Mouse (Mus musculus) intestine, embryonic 16.5 days (tissue): ENCODE results near the gene Kalrn. TPM values are rescaled to one million over a fixed set of nuclear protein-coding genes. Genes with fewer than 3 reads are reported as not detected.

Experiments
- ATAC-seq: fragments of 200-750 bp; cut with Nextera tagmentation; 2 replicates; pipeline ENCODE4 v1.8.0; 2017; ENCODE audit warnings: moderate TSS enrichment, moderate library complexity
- H3K27ac ChIP-seq: fragments of 300-500 bp; sonication (generic); 2 replicates; pipeline ENCODE4 v1.5.1; 2014; ENCODE audit warnings: mild to moderate bottlenecking, low read length
- H3K27me3 ChIP-seq: fragments of 300-500 bp; sonication (generic); replicated peaks from 2 replicates; pipeline ENCODE4 v1.6.1; 2014; ENCODE audit warnings: low read length, control low read depth, mixed read lengths; ENCODE audit not compliant: control insufficient read depth, insufficient read depth
- H3K36me3 ChIP-seq: fragments of 300-500 bp; sonication (generic); 2 replicates; pipeline ENCODE4 v1.6.1; 2014; ENCODE audit warnings: low read length, control low read depth; ENCODE audit not compliant: control insufficient read depth, insufficient read depth
- H3K4me1 ChIP-seq: fragments of 300-500 bp; sonication (generic); 2 replicates; pipeline ENCODE4 v1.6.1; 2014; ENCODE audit warnings: low read length, control low read depth, mixed read lengths; ENCODE audit not compliant: control insufficient read depth, insufficient read depth
- H3K4me2 ChIP-seq: fragments of 300-500 bp; sonication (generic); 2 replicates; pipeline ENCODE4 v1.6.1; 2014; ENCODE audit warnings: low read depth, low read length, control low read depth
- H3K4me3 ChIP-seq: fragments of 300-500 bp; sonication (generic); 2 replicates; pipeline ENCODE4 v1.5.1; 2014; ENCODE audit warnings: mild to moderate bottlenecking, low read length
- H3K9ac ChIP-seq: fragments of 300-500 bp; sonication (generic); 2 replicates; pipeline ENCODE4 v1.6.1; 2014; ENCODE audit warnings: low read depth, low read length
- H3K9me3 ChIP-seq: fragments of 300-500 bp; sonication (generic); 2 replicates; pipeline ENCODE4 v1.6.1; 2016; ENCODE audit warnings: low read length, control low read depth; ENCODE audit not compliant: control insufficient read depth
- WGBS: fragments of 180-500 bp; shearing (Covaris S2); extraction: QIAGEN DNeasy Blood & Tissue Kit; methylation state at CpG from one replicate; pipeline ENCODE4 v1.1.7; 2014; 5-methylcytosine and 5-hydroxymethylcytosine counted together
- polyA plus RNA-seq: library from polyadenylated mRNA; unstranded; fragments of >200 nt; fragmentation: Nextera tagmentation; extraction: Ambion mirVana; gene quantifications from 2 replicates; pipeline ENCODE4 v1.2.1, GENCODE M21; 2015

Gene Kalrn
- polyA plus RNA-seq, 1 experiment from 2014 or later, result 11.1 TPM

- H3K9ac ChIP-seq, result no peak overlapping the region
- no peaks in the 10 kb centered on the region for H3K9me3 ChIP-seq
- H3K4me2 ChIP-seq, result no peak overlapping the region
- H3K36me3 ChIP-seq, result no peaks in the 10 kb centered on the region
- H3K27ac ChIP-seq, result peak overlapping the region; percentile 29; the same call in 1 of the 2 replicates
- H3K4me3 ChIP-seq, result no peak overlapping the region
- no peak for ATAC-seq
- WGBS, result 69% methylated on average over 4 of the region's 4 CpGs
- peaks cover 5% of the 10 kb centered on the region for H3K4me1 ChIP-seq
- H3K27me3 ChIP-seq, result no peaks in the 10 kb centered on the region
Measured at GRCm38 (mm10) chr16:34047006-34047360, 526.3 kb downstream of the Kalrn start.

- Histone ChIP-seq H3K4me3 (no peak overlapping the region), H3K4me2 (no peak overlapping the region), H3K36me3 (no peaks in the 10 kb centered on the region), H3K4me1 (peaks cover 5% of the 10 kb centered on the region), H3K27me3 (no peaks in the 10 kb centered on the region), H3K9ac (no peak overlapping the region), H3K9me3 (no peaks in the 10 kb centered on the region), H3K27ac (no peak overlapping the region)
- WGBS, result 70% methylated on average over 13 of the region's 13 CpGs
- peak; percentile 27; the same call in 1 of the 2 replicates for ATAC-seq
Measured at GRCm38 (mm10) chr16:34046268-34047005, 526.9 kb downstream of the Kalrn start.

- Histone ChIP-seq H3K9ac (no peak overlapping the region), H3K27ac (no peak overlapping the region), H3K4me3 (no peak overlapping the region), H3K4me2 (no peak overlapping the region), H3K9me3 (no peaks in the 10 kb centered on the region), H3K36me3 (no peaks in the 10 kb centered on the region), H3K4me1 (peaks cover 5% of the 10 kb centered on the region), H3K27me3 (no peaks in the 10 kb centered on the region)
- 64% methylated on average over 8 of the region's 8 CpGs for WGBS
- no peak for ATAC-seq
Measured at GRCm38 (mm10) chr16:34044539-34044938, 528.8 kb downstream of the Kalrn start.

GRCm38 (mm10) chr16:34043048-34043795 lies 530.1 kb downstream of the Kalrn start:
- no peak overlapping the region for H3K27ac ChIP-seq
- H3K9ac ChIP-seq, result no peak overlapping the region
- H3K4me1 ChIP-seq, result peaks cover 5% of the 10 kb centered on the region
- no peaks in the 10 kb centered on the region for H3K9me3 ChIP-seq
- no peak overlapping the region for H3K4me3 ChIP-seq
- no peak overlapping the region for H3K4me2 ChIP-seq
- ATAC-seq, result no peak
- H3K27me3 ChIP-seq, result no peaks in the 10 kb centered on the region
- WGBS, result 85% methylated on average over 6 of the region's 6 CpGs
- H3K36me3 ChIP-seq, result no peaks in the 10 kb centered on the region; the same call in 1 of the 2 replicates

GRCm38 (mm10) chr16:34042586-34042985 lies 530.7 kb downstream of the Kalrn start:
- no peaks in the 10 kb centered on the region for H3K9me3 ChIP-seq
- 92% methylated on average over 4 of the region's 4 CpGs for WGBS
- H3K27ac ChIP-seq, result no peak overlapping the region
- H3K4me2 ChIP-seq, result no peak overlapping the region
- H3K4me1 ChIP-seq, result peaks cover 5% of the 10 kb centered on the region
- no peaks in the 10 kb centered on the region; the same call in 1 of the 2 replicates for H3K36me3 ChIP-seq
- no peak overlapping the region for H3K9ac ChIP-seq
- no peaks in the 10 kb centered on the region for H3K27me3 ChIP-seq
- no peak for ATAC-seq
- no peak overlapping the region for H3K4me3 ChIP-seq

- 81% methylated on average over 6 of the region's 6 CpGs for WGBS
- H3K27me3 ChIP-seq, result no peaks in the 10 kb centered on the region
- H3K4me2 ChIP-seq, result no peak overlapping the region
- no peak overlapping the region for H3K27ac ChIP-seq
- no peak overlapping the region for H3K4me3 ChIP-seq
- H3K4me1 ChIP-seq, result peaks cover 8% of the 10 kb centered on the region
- H3K9me3 ChIP-seq, result no peaks in the 10 kb centered on the region
- no peaks in the 10 kb centered on the region; the same call in 1 of the 2 replicates for H3K36me3 ChIP-seq
- H3K9ac ChIP-seq, result no peak overlapping the region
- no peak for ATAC-seq
Measured at GRCm38 (mm10) chr16:34040276-34040675, 533.1 kb downstream of the Kalrn start.

- Histone ChIP-seq H3K9ac (no peak overlapping the region), H3K4me2 (no peak overlapping the region), H3K4me1 (peaks cover 13% of the 10 kb centered on the region), H3K27ac (no peak overlapping the region), H3K9me3 (no peaks in the 10 kb centered on the region), H3K27me3 (no peaks in the 10 kb centered on the region), H3K4me3 (no peak overlapping the region), H3K36me3 (no peaks in the 10 kb centered on the region; the same call in 1 of the 2 replicates)
- no peak for ATAC-seq
- 76% methylated on average over 4 of the region's 4 CpGs for WGBS
Measured at GRCm38 (mm10) chr16:34039736-34040135, 533.6 kb downstream of the Kalrn start.

GRCm38 (mm10) chr16:34036327-34037047 lies 536.8 kb downstream of the Kalrn start:
- H3K9ac ChIP-seq, result no peak overlapping the region
- H3K9me3 ChIP-seq, result no peaks in the 10 kb centered on the region
- ATAC-seq, result peak; percentile 42
- no peak overlapping the region for H3K4me3 ChIP-seq
- WGBS, result 50% methylated on average over 10 of the region's 10 CpGs
- no peaks in the 10 kb centered on the region; the same call in 1 of the 2 replicates for H3K36me3 ChIP-seq
- no peaks in the 10 kb centered on the region for H3K27me3 ChIP-seq
- H3K4me1 ChIP-seq, result peaks cover 13% of the 10 kb centered on the region
- H3K27ac ChIP-seq, result no peak overlapping the region
- H3K4me2 ChIP-seq, result no peak overlapping the region

- Histone ChIP-seq H3K27me3 (no peaks in the 10 kb centered on the region), H3K9ac (no peak overlapping the region), H3K4me1 (peaks cover 13% of the 10 kb centered on the region), H3K27ac (no peak overlapping the region), H3K4me2 (no peak overlapping the region), H3K9me3 (no peaks in the 10 kb centered on the region), H3K36me3 (no peaks in the 10 kb centered on the region; the same call in 1 of the 2 replicates), H3K4me3 (no peak overlapping the region)
- ATAC-seq, result peak; percentile 49; the same call in 1 of the 2 replicates
- WGBS, result 59% methylated on average over 2 of the region's 2 CpGs
Measured at GRCm38 (mm10) chr16:34035780-34036179, 537.6 kb downstream of the Kalrn start.
